Mouse (Mus musculus): ENCODE data around the gene Raver2. TPM values are rescaled to one million over a fixed set of nuclear protein-coding genes. Genes with fewer than 3 reads are reported as not detected.

Gene Raver2
- total RNA-seq, 2 experiments from 2014 or later = 45.3 to 48.3 TPM

- peak; percentile 41 to 46 for DNase-seq (ENCODE audit: low spot score in 2 of 2)
- TF ChIP-seq CTCF (conservative IDR thresholded peaks at IDR 0.05) = no peak
- Histone ChIP-seq H3K27ac (peak overlapping the region; percentile 2; the same call in 1 of the 2 replicates), H3K4me3 (no peak overlapping the region)
These were observed 117.8 kb downstream of the Raver2 start for GRCm38 (mm10) chr4:101186591-101186990.

GRCm38 (mm10) chr4:101187381-101187780, 118.6 kb downstream of the Raver2 start:
- DNase-seq (ENCODE audit: low spot score in 2 of 2) = no peak
- peak overlapping the region; percentile 2; the same call in 1 of the 2 replicates for H3K27ac ChIP-seq
- no peak overlapping the region for H3K4me3 ChIP-seq
- no peak for TF ChIP-seq CTCF (conservative IDR thresholded peaks at IDR 0.05)

- Histone ChIP-seq H3K4me3 (no peak overlapping the region), H3K27ac (no peak overlapping the region)
- DNase-seq (ENCODE audit: low spot score in 2 of 2) = no peak
- TF ChIP-seq CTCF (conservative IDR thresholded peaks at IDR 0.05) = no peak
These were observed 123.6 kb downstream of the Raver2 start for GRCm38 (mm10) chr4:101192241-101192976.

GRCm38 (mm10) chr4:101194170-101194569, 125.4 kb downstream of the Raver2 start:
- no peak for DNase-seq (ENCODE audit: low spot score in 2 of 2)
- H3K27ac ChIP-seq = no peak overlapping the region
- no peak for TF ChIP-seq CTCF (conservative IDR thresholded peaks at IDR 0.05)
- H3K4me3 ChIP-seq = no peak overlapping the region

- no peak for TF ChIP-seq CTCF (conservative IDR thresholded peaks at IDR 0.05)
- Histone ChIP-seq H3K4me3 (no peak overlapping the region), H3K27ac (peak overlapping the region; percentile 75; the same call in 1 of the 2 replicates)
- no peak for DNase-seq (ENCODE audit: low spot score in 2 of 2)
These were observed 127.6 kb downstream of the Raver2 start for GRCm38 (mm10) chr4:101196407-101196806.

- DNase-seq (ENCODE audit: low spot score in 2 of 2) = no peak
- peak overlapping the region; percentile 75; the same call in 1 of the 2 replicates for H3K27ac ChIP-seq
- no peak for TF ChIP-seq CTCF (conservative IDR thresholded peaks at IDR 0.05)
- H3K4me3 ChIP-seq = no peak overlapping the region
These were observed 128.8 kb downstream of the Raver2 start for GRCm38 (mm10) chr4:101197421-101198170.

GRCm38 (mm10) chr4:101198333-101198732, 129.6 kb downstream of the Raver2 start:
- Histone ChIP-seq H3K27ac (peak overlapping the region; percentile 75), H3K4me3 (no peak overlapping the region)
- peak; percentile 65 for TF ChIP-seq CTCF (conservative IDR thresholded peaks at IDR 0.05)
- peak; percentile 55 to 70 for DNase-seq (ENCODE audit: low spot score in 2 of 2)

GRCm38 (mm10) chr4:101199433-101200081, 130.8 kb downstream of the Raver2 start:
- TF ChIP-seq CTCF (conservative IDR thresholded peaks at IDR 0.05) = no peak
- H3K27ac ChIP-seq = peak overlapping the region; percentile 75; the same call in 1 of the 2 replicates

More at GRCm38 (mm10) chr4:101199433-101200081, 130.8 kb downstream of the Raver2 start:
- no peak overlapping the region for H3K4me3 ChIP-seq
- no peak for DNase-seq (ENCODE audit: low spot score in 2 of 2)

Other genes starting within 250 kb of the Raver2 start
- not detected for gene Gm10577, start 48.3 kb upstream of the Raver2 start, total RNA-seq (2021)
- 100 to 1,000 TPM; 124 to 128 TPM for gene Jak1, start 196.3 kb downstream of the Raver2 start, total RNA-seq (2021)

All from layer of hippocampus, adult 2 months (tissue).